Mouse (Mus musculus): Measurements from ENCODE around the gene Ttc39b.

Gene Ttc39b

GRCm38 (mm10) chr4:83232315-83232880 lies 91.7 kb downstream of the Ttc39b start:
- in situ Hi-C loops (cut with MboI): no loop called here

- in situ Hi-C loops (cut with MboI): no loop called here
These were observed 95.3 kb downstream of the Ttc39b start for GRCm38 (mm10) chr4:83228664-83229283.

- in situ Hi-C loops (cut with MboI): no loop called here
These were observed 96.0 kb downstream of the Ttc39b start for GRCm38 (mm10) chr4:83228073-83228472.

- in situ Hi-C loops (cut with MboI): no loop called here
These were observed 98.3 kb downstream of the Ttc39b start for GRCm38 (mm10) chr4:83225633-83226360.

GRCm38 (mm10) chr4:83224242-83224641 lies 99.8 kb downstream of the Ttc39b start:
- in situ Hi-C loops (cut with MboI): no loop called here

- in situ Hi-C loops (cut with MboI): no loop called here
These were observed 100.9 kb downstream of the Ttc39b start for GRCm38 (mm10) chr4:83223197-83223596.

GRCm38 (mm10) chr4:83220761-83221557 lies 103.1 kb downstream of the Ttc39b start:
- in situ Hi-C loops (cut with MboI): no loop called here

GRCm38 (mm10) chr4:83219253-83219652 lies 104.8 kb downstream of the Ttc39b start:
- in situ Hi-C loops (cut with MboI): no loop called here

- in situ Hi-C loops (cut with MboI): no loop called here
These were observed 106.9 kb downstream of the Ttc39b start for GRCm38 (mm10) chr4:83217128-83217527.

GRCm38 (mm10) chr4:83216381-83216780 lies 107.7 kb downstream of the Ttc39b start:
- in situ Hi-C loops (cut with MboI): no loop called here

- in situ Hi-C loops (cut with MboI): no loop called here
These were observed 108.3 kb downstream of the Ttc39b start for GRCm38 (mm10) chr4:83215776-83216175.

- in situ Hi-C loops (cut with MboI): no loop called here
These were observed 109.1 kb downstream of the Ttc39b start for GRCm38 (mm10) chr4:83214822-83215558.

- in situ Hi-C loops (cut with MboI): no loop called here
These were observed 110.3 kb downstream of the Ttc39b start for GRCm38 (mm10) chr4:83213752-83214151.

GRCm38 (mm10) chr4:83211709-83212108 lies 112.3 kb downstream of the Ttc39b start:
- in situ Hi-C loops (cut with MboI): no loop called here

- in situ Hi-C loops (cut with MboI): no loop called here
These were observed 113.6 kb downstream of the Ttc39b start for GRCm38 (mm10) chr4:83210437-83210836.

- in situ Hi-C loops (cut with MboI): no loop called here
These were observed 117.1 kb downstream of the Ttc39b start for GRCm38 (mm10) chr4:83206803-83207586.

GRCm38 (mm10) chr4:83206416-83206802 lies 117.6 kb downstream of the Ttc39b start:
- in situ Hi-C loops (cut with MboI): no loop called here

GRCm38 (mm10) chr4:83199391-83199790 lies 124.7 kb downstream of the Ttc39b start:
- in situ Hi-C loops (cut with MboI): no loop called here

GRCm38 (mm10) chr4:83198123-83198522 lies 125.9 kb downstream of the Ttc39b start:
- in situ Hi-C loops (cut with MboI): no loop called here

GRCm38 (mm10) chr4:83189736-83190135 lies 134.3 kb downstream of the Ttc39b start:
- in situ Hi-C loops (cut with MboI): no loop called here

GRCm38 (mm10) chr4:83187324-83187723 lies 136.7 kb downstream of the Ttc39b start:
- in situ Hi-C loops (cut with MboI): no loop called here
